Mouse (Mus musculus) inflammation-experienced regulatory T-cells, adult 16 weeks (primary cell): ENCODE measurements around the gene Dus1l. TPM values are rescaled to one million over a fixed set of nuclear protein-coding genes. Genes with fewer than 3 reads are reported as not detected.

Experiments
- polyA plus RNA-seq: library from polyadenylated mRNA; unstranded; fragments of 100-300 nt; shearing (Covaris generic); gene quantifications from one replicate; pipeline ENCODE4 v1.2.1, GENCODE M21; 2017

The Dus1l gene
- 80.7 TPM for polyA plus RNA-seq

GRCm38 (mm10) chr11:120795756-120796613, at the start of gene Dus1l:
Gene Dus1l (minus strand): TSS chr11:120796403.

GRCm38 (mm10) chr11:120823956-120824786, 28.0 kb upstream of the Dus1l start, which contains the start of gene Fasn:
Gene Fasn (minus strand): TSS chr11:120824547.

GRCm38 (mm10) chr11:120784064-120784791, 12.0 kb downstream of the Dus1l start, which contains the start of the genes Rfng and Gps1:
Gene Rfng (minus strand): TSS chr11:120784207.
Gene Gps1 (plus strand): TSS chr11:120784272.

GRCm38 (mm10) chr11:120762672-120763041, 33.5 kb downstream of the Dus1l start, which contains the start of gene Hmga1b:
Gene Hmga1b (plus strand): TSS chr11:120762794.

Other genes starting within 250 kb of the Dus1l start
- gene Mcrip1, start 246.7 kb downstream of the Dus1l start, polyA plus RNA-seq = 124 TPM
- gene Ppp1r27, start 245.3 kb downstream of the Dus1l start, polyA plus RNA-seq = not detected
- 279 TPM for gene P4hb, start 223.2 kb downstream of the Dus1l start, polyA plus RNA-seq
- 896 TPM for gene Arhgdia, start 214.8 kb downstream of the Dus1l start, polyA plus RNA-seq
- 6.6 TPM for gene Alyref, start 198.0 kb downstream of the Dus1l start, polyA plus RNA-seq
- 129 TPM for gene Anapc11, start 198.0 kb downstream of the Dus1l start, polyA plus RNA-seq
- gene Npb, start 187.9 kb downstream of the Dus1l start, polyA plus RNA-seq = 1.3 TPM
- 170 TPM for gene Pcyt2, start 178.5 kb downstream of the Dus1l start, polyA plus RNA-seq
- gene Sirt7, start 171.2 kb downstream of the Dus1l start, polyA plus RNA-seq = 233 TPM
- 12.0 TPM for gene Mafg, start 162.8 kb downstream of the Dus1l start, polyA plus RNA-seq
- gene Pycr1, start 152.6 kb downstream of the Dus1l start, polyA plus RNA-seq = 1.00 TPM
- not detected for gene Myadml2, start 148.2 kb downstream of the Dus1l start, polyA plus RNA-seq
- gene Notum, start 135.2 kb downstream of the Dus1l start, polyA plus RNA-seq = not detected
- 141 TPM for gene Aspscr1, start 123.4 kb downstream of the Dus1l start, polyA plus RNA-seq
- 128 TPM for gene Cenpx, start 82.7 kb downstream of the Dus1l start, polyA plus RNA-seq
- 84.9 TPM for gene Lrrc45, start 82.5 kb downstream of the Dus1l start, polyA plus RNA-seq
- 0.27 TPM for gene Rac3, start 74.9 kb downstream of the Dus1l start, polyA plus RNA-seq
- gene Dcxr, start 69.1 kb downstream of the Dus1l start, polyA plus RNA-seq = 26.0 TPM
- not detected for gene Cbr2, start 64.3 kb downstream of the Dus1l start, polyA plus RNA-seq
- 34.4 TPM for gene Hmga1b, start 33.6 kb downstream of the Dus1l start, polyA plus RNA-seq
- 3.2 TPM for gene Rfng, start 12.2 kb downstream of the Dus1l start, polyA plus RNA-seq
- gene Gps1, start 12.1 kb downstream of the Dus1l start, polyA plus RNA-seq = 168 TPM
- gene Fasn, start 28.1 kb upstream of the Dus1l start, polyA plus RNA-seq = 54.9 TPM
- 0.98 TPM for gene Ccdc57, start 136.5 kb upstream of the Dus1l start, polyA plus RNA-seq
- 18.6 TPM for gene Slc16a3, start 152.1 kb upstream of the Dus1l start, polyA plus RNA-seq
- 143 TPM for gene Csnk1d, start 194.9 kb upstream of the Dus1l start, polyA plus RNA-seq
- 61.2 TPM for gene Cd7, start 243.0 kb upstream of the Dus1l start, polyA plus RNA-seq